Mouse (Mus musculus) liver, embryonic 15.5 days (tissue): ENCODE measurements around the gene Fmnl3. TPM values are rescaled to one million over a fixed set of nuclear protein-coding genes. Genes with fewer than 3 reads are reported as not detected.
"Not testable (repeated sequence)": the region's sequence is repeated elsewhere in the genome, so short reads cannot be mapped to it uniquely, and the experiment has no call there.

Source experiments
- ATAC-seq: fragments of 200-750 bp; cut with Nextera tagmentation; 2 replicates; pipeline ENCODE4 v1.8.0; 2017; ENCODE audit warnings: moderate number of reproducible peaks, mild to moderate bottlenecking, moderate library complexity; ENCODE audit not compliant: insufficient read depth
- H3K27ac ChIP-seq: fragments of 300-500 bp; sonication (generic); replicated peaks from 2 replicates; pipeline ENCODE4 v1.5.1; 2015; ENCODE audit warnings: mild to moderate bottlenecking, inconsistent platforms
- H3K27me3 ChIP-seq: fragments of 300-500 bp; sonication (generic); 2 replicates; pipeline ENCODE4 v1.6.1; 2015; ENCODE audit warnings: mild to moderate bottlenecking, inconsistent platforms
- H3K36me3 ChIP-seq: fragments of 300-500 bp; sonication (generic); replicated peaks from 2 replicates; pipeline ENCODE4 v1.6.1; 2015; ENCODE audit warnings: moderate library complexity, mild to moderate bottlenecking, inconsistent platforms
- H3K4me1 ChIP-seq: fragments of 300-500 bp; sonication (generic); replicated peaks from 2 replicates; pipeline ENCODE4 v1.6.1; 2015; ENCODE audit warnings: inconsistent platforms
- H3K4me2 ChIP-seq: fragments of 300-500 bp; sonication (generic); 2 replicates; pipeline ENCODE4 v1.6.1; 2015; ENCODE audit warnings: moderate library complexity, mild to moderate bottlenecking, inconsistent platforms
- H3K4me3 ChIP-seq: fragments of 300-500 bp; sonication (generic); replicated peaks from 2 replicates; pipeline ENCODE4 v1.5.1; 2015; ENCODE audit warnings: mild to moderate bottlenecking, inconsistent platforms
- H3K9ac ChIP-seq: fragments of 300-500 bp; sonication (generic); 2 replicates; pipeline ENCODE4 v1.6.1; 2015; ENCODE audit warnings: moderate library complexity, mild to moderate bottlenecking, inconsistent platforms
- H3K9me3 ChIP-seq: fragments of 300-500 bp; sonication (generic); replicated peaks from 2 replicates; pipeline ENCODE4 v1.6.1; 2016; ENCODE audit warnings: inconsistent platforms
- WGBS: fragments of 180-500 bp; shearing (Covaris S2); methylation state at CpG from one replicate; pipeline ENCODE4 v1.1.7; 2015; ENCODE audit warnings: mixed read lengths; ENCODE audit not compliant: insufficient replicate concordance; 5-methylcytosine and 5-hydroxymethylcytosine counted together
- polyA plus RNA-seq: library from polyadenylated mRNA; unstranded; fragments of >200 nt; fragmentation: Nextera tagmentation; extraction: Ambion mirVana; gene quantifications from 2 replicates; pipeline ENCODE4 v1.2.1, GENCODE M21; 2015

Fmnl3 gene
- polyA plus RNA-seq, 1 experiment from 2014 or later = 3.5 TPM

DNA sequence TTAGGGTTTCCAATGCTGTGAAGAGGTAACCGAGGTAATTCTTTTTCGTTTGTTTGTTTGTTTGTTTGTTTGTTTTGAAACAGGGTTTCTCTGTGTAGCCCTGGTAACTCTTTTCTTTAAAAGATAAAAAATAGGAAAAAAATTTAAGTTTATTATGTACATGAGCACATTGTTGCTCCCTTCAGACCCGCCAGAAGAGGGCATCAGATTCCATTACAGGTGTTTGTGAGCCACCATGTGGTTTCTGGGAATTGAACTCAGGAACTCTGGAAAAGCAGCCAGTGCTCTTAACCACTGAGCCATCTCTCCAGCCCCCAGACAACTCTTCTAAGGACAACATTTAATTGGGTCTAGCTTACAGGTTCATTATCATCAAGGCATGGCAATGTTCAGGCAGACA lies 15.8 kb upstream of the Fmnl3 start:
- not testable (repeated sequence) for H3K36me3 ChIP-seq, H3K4me2 ChIP-seq, H3K4me3 ChIP-seq, H3K27ac ChIP-seq, ATAC-seq, H3K9ac ChIP-seq, H3K27me3 ChIP-seq, H3K9me3 ChIP-seq
- peaks cover 12% of the 10 kb centered on the region for H3K4me1 ChIP-seq
- WGBS = 58% methylated on average over 3 of the region's 3 CpGs

- H3K4me3 ChIP-seq = no peak overlapping the region
- H3K9me3 ChIP-seq = no peaks in the 10 kb centered on the region
- no peak overlapping the region for H3K9ac ChIP-seq
- H3K4me2 ChIP-seq = no peak overlapping the region
- no peaks in the 10 kb centered on the region for H3K27me3 ChIP-seq
- peaks cover 9% of the 10 kb centered on the region; the same call in 1 of the 2 replicates for H3K4me1 ChIP-seq
- no peak for ATAC-seq
- WGBS = 56% methylated on average over 6 of the region's 6 CpGs
- H3K27ac ChIP-seq = no peak overlapping the region
- no peaks in the 10 kb centered on the region for H3K36me3 ChIP-seq
These were observed 13.8 kb upstream of the Fmnl3 start for GRCm38 (mm10) chr15:99384071-99384470.

DNA sequence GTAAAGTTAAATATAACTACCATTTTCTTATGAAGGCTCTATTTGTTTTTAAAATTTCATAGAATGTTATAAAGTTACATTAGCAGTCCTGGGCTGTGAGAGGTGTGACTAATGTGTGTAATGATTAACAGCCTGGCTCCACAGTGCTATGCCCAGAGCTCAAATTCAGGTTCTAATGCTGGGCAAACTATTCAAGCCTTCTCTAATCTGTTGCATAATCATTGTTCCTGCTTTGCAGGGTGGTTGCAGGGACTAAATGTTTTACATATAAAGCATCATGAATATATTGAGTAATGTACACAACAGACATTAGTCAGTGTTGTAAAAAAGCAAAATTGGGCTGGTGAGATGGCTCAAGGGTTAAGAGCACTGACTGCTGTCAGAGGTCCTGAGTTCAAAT lies 12.6 kb upstream of the Fmnl3 start:
- Histone ChIP-seq H3K27ac (no peak overlapping the region), H3K36me3 (no peaks in the 10 kb centered on the region), H3K4me3 (no peak overlapping the region), H3K9me3 (no peaks in the 10 kb centered on the region), H3K4me1 (peaks cover 6% of the 10 kb centered on the region; the same call in 1 of the 2 replicates), H3K9ac (no peak overlapping the region), H3K27me3 (no peaks in the 10 kb centered on the region), H3K4me2 (no peak overlapping the region)
- no peak for ATAC-seq

DNA sequence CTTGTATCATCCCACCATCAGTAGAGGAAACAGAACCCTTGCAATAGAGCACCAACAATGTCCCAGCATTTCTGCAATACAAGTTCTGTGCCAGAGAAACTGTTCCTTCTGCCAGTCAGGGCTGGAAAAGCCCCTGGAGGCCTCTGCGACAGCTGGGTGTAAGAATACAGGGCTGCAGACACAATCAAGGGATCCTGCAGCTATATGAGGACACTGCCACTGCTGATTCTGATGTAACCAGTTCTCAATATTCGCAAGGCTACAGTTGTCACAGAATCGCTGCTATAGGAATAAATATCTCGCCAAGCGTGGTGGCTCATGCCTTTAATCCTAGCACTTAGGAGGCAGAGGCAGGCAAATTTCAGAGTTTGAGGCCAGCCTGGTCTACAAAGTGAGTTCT lies 6.0 kb upstream of the Fmnl3 start:
- Histone ChIP-seq H3K9ac (no peak overlapping the region), H3K27me3 (peaks cover 16% of the 10 kb centered on the region), H3K4me1 (no peaks in the 10 kb centered on the region), H3K27ac (no peak overlapping the region), H3K4me3 (no peak overlapping the region), H3K36me3 (no peaks in the 10 kb centered on the region), H3K4me2 (no peak overlapping the region), H3K9me3 (no peaks in the 10 kb centered on the region)
- 76% methylated on average over 5 of the region's 5 CpGs for WGBS
- no peak for ATAC-seq

DNA sequence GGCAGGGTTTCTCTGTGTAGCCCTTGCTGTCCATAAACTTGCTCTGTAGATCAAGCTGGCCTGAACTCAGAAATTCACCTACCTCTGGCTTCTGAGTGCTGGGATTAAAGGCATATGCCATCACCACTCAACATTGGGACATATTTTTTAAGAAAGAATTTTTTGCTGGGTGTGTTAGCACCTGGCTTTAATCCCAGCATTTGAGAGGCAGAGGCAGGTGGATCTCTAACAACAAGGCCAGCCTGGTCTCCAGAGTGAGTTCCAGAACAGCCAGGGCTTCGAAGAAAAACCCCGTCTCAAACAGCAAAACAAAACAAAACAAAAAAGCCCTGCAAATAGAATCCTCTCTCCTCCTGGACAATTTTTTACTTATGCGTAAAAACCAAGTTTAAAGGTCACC lies 5.3 kb upstream of the Fmnl3 start:
- Histone ChIP-seq H3K4me2 (no peak overlapping the region), H3K9me3 (no peaks in the 10 kb centered on the region), H3K9ac (no peak overlapping the region), H3K36me3 (no peaks in the 10 kb centered on the region), H3K4me3 (no peak overlapping the region), H3K27ac (no peak overlapping the region), H3K27me3 (peaks cover 22% of the 10 kb centered on the region), H3K4me1 (peaks cover 1% of the 10 kb centered on the region; the same call in 1 of the 2 replicates)
- ATAC-seq = no peak
- 61% methylated on average over 3 of the region's 3 CpGs for WGBS

DNA sequence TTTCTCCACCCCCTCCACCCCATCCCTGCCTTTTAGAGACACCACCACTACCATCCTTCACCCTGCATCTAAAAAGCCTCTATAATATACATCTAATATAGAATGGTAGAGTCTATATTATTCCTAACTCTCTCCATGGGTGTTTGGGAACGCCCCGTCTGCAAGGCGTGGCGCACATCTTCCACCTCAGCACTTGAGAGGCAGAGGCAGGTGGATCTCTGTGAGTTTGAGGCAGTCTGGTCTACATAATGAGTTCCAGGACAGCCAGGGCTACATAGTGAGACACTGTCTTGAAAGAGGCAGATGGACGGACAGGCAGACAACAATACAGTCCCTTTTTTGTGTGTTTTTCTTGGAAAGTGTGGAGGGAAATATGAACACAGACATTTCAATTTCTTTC lies 4.8 kb upstream of the Fmnl3 start:
- H3K9ac ChIP-seq = no peak overlapping the region
- no peaks in the 10 kb centered on the region for H3K9me3 ChIP-seq
- ATAC-seq = no peak
- no peak overlapping the region for H3K4me2 ChIP-seq
- peaks cover 7% of the 10 kb centered on the region for H3K4me1 ChIP-seq
- 79% methylated on average over 5 of the region's 5 CpGs for WGBS
- H3K27me3 ChIP-seq = peaks cover 27% of the 10 kb centered on the region
- H3K4me3 ChIP-seq = no peak overlapping the region
- no peaks in the 10 kb centered on the region for H3K36me3 ChIP-seq
- no peak overlapping the region for H3K27ac ChIP-seq

GRCm38 (mm10) chr15:99372761-99373160 lies 2.5 kb upstream of the Fmnl3 start:
- Histone ChIP-seq H3K4me2 (no peak overlapping the region), H3K9me3 (no peaks in the 10 kb centered on the region), H3K36me3 (no peaks in the 10 kb centered on the region), H3K27ac (no peak overlapping the region), H3K27me3 (peaks cover 47% of the 10 kb centered on the region), H3K4me1 (peaks cover 25% of the 10 kb centered on the region), H3K4me3 (no peak overlapping the region), H3K9ac (no peak overlapping the region)
- WGBS = 64% methylated on average over 9 of the region's 9 CpGs
- no peak for ATAC-seq

GRCm38 (mm10) chr15:99371526-99372340 lies 1.5 kb upstream of the Fmnl3 start:
- no peak overlapping the region for H3K9ac ChIP-seq
- H3K4me2 ChIP-seq = no peak overlapping the region
- peaks cover 47% of the 10 kb centered on the region for H3K27me3 ChIP-seq
- no peaks in the 10 kb centered on the region for H3K9me3 ChIP-seq
- H3K4me3 ChIP-seq = no peak overlapping the region
- H3K36me3 ChIP-seq = no peaks in the 10 kb centered on the region
- WGBS = 60% methylated on average over 7 of the region's 7 CpGs
- ATAC-seq = no peak
- no peak overlapping the region for H3K27ac ChIP-seq
- peaks cover 25% of the 10 kb centered on the region for H3K4me1 ChIP-seq

DNA sequence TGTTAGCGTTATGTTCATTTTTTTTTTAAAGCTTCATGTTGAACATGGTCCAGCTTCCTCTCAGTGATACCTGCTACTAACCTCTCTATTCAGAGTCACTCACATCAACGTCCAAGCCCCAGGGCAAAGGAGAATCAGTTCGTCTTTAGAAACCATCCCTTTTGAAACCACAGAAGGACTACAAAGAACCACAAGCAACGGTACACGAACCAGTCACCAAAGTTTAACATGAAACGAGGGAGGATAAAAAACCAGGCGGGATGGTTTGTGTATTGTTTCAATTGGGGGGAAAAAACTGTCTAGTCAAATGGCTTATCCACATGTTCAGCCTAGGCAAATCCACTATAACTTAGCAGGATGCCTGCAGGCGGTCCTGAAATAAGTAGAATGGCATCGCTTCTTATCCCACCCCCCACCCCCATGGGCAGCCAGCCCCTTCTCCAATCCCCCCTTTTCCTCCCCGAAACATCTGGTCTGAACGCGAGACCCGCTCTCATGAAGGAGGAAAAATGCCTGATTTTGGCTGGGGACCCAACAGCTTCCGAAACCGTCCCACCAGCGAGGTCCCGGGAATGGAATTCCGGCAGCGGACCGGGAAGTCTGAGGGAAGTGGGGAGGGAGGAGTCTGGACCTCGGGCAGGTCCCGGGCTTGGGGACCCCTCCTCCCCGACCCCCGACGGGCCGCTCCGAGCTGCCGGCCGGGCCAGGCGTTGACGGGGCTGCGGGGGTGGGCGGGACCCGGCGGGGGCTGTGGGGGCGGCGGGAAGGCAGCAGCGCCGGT lies 701 bp downstream of the Fmnl3 start:
- Histone ChIP-seq H3K4me2 (peak overlapping the region; percentile 70), H3K9me3 (no peaks in the 10 kb centered on the region), H3K27me3 (peaks cover 47% of the 10 kb centered on the region), H3K36me3 (no peaks in the 10 kb centered on the region), H3K4me3 (peak overlapping the region; percentile 61), H3K9ac (peak overlapping the region; percentile 56), H3K4me1 (peaks cover 28% of the 10 kb centered on the region), H3K27ac (no peak overlapping the region; the same call in 1 of the 2 replicates)
- ATAC-seq = peak; percentile 12; the same call in 1 of the 2 replicates
- WGBS = 2% methylated on average over 25 of the region's 39 CpGs

DNA sequence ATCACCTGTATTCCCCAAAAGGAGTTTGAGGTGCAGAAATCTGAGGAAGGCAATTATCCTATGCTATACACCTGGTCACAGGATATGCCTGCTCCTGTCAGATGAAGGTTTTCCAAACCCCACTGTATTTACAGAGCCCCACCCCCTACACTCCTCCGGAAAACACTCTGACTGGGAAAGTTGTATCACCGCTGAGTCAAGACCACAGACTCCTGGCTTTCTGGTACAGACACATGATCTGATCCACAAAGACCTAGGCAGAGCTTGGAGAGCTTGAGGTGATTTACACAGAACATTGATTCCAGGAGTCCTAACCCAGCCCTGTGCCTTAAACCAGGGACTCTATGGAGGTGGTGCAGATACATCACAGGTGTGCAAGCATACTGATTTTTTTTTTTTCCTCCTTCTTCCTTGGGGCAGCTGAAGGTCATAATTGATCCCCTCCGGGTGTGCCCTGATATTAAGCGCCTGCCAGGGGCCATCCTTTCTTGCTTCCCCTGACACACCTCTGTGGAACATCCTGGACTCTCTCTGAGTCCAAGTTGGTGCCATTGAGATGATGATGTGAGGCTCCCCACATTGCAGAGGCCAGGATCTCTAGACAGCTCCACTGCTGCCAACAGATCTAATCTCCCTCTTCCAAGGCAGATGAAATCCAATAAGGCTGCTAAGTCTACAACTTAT lies 1.6 kb downstream of the Fmnl3 start:
- 35% methylated on average over 4 of the region's 4 CpGs for WGBS
- Histone ChIP-seq H3K4me2 (peak overlapping the region; percentile 70), H3K4me1 (peaks cover 35% of the 10 kb centered on the region), H3K4me3 (0 out of 2 replicates have a peak overlapping the region, but pooled peaks have one; percentile 61), H3K36me3 (no peaks in the 10 kb centered on the region), H3K27ac (no peak overlapping the region), H3K9ac (no peak overlapping the region), H3K27me3 (peaks cover 47% of the 10 kb centered on the region), H3K9me3 (no peaks in the 10 kb centered on the region)
- ATAC-seq = no peak

- Histone ChIP-seq H3K4me1 (peaks cover 27% of the 10 kb centered on the region), H3K9ac (no peak overlapping the region), H3K4me3 (no peak overlapping the region), H3K36me3 (no peaks in the 10 kb centered on the region), H3K4me2 (no peak overlapping the region), H3K27me3 (peaks cover 19% of the 10 kb centered on the region), H3K27ac (0 out of 2 replicates have a peak overlapping the region, but pooled peaks have one; percentile 14), H3K9me3 (no peaks in the 10 kb centered on the region)
- 29% methylated on average over 8 of the region's 8 CpGs for WGBS
- no peak for ATAC-seq
These were observed 5.4 kb downstream of the Fmnl3 start for GRCm38 (mm10) chr15:99364921-99365320.
